Mouse (Mus musculus) erythroblast, adult 5-6 weeks (primary cell): Measurements from ENCODE around the gene Gm14525. TPM values are rescaled to one million over a fixed set of nuclear protein-coding genes. Genes with fewer than 3 reads are reported as not detected.
"Not testable (repeated sequence)": the region's sequence is repeated elsewhere in the genome, so short reads cannot be mapped to it uniquely, and the experiment has no call there.

ENCODE experiments used
- ATAC-seq: replicated peaks from 2 replicates; pipeline ENCODE4 v1.8.0; 2016; ENCODE audit warnings: moderate number of reproducible peaks, mild to moderate bottlenecking, moderate TSS enrichment, inconsistent platforms; ENCODE audit not compliant: poor library complexity, low FRiP score, severe bottlenecking
- total RNA-seq, 2 experiments: library from RNA; stranded (forward) in 1 of 2; stranded (reverse) in 1 of 2; fragments of 150-400 nt in 1 of 2; fragments of 200-764, 138-1000 nt in 1 of 2; gene quantifications; 2 replicates each; pipeline versions ENCODE4 v1.2.3 to v1.2.4; 2015 to 2017; ENCODE audit warnings: low replicate concordance in 2 of 2

The Gm14525 gene
- not detected in 2 replicates for total RNA-seq (2015; ENCODE audit: low replicate concordance)
- not detected in 2 replicates for total RNA-seq (2017; ENCODE audit: low replicate concordance)

DNA sequence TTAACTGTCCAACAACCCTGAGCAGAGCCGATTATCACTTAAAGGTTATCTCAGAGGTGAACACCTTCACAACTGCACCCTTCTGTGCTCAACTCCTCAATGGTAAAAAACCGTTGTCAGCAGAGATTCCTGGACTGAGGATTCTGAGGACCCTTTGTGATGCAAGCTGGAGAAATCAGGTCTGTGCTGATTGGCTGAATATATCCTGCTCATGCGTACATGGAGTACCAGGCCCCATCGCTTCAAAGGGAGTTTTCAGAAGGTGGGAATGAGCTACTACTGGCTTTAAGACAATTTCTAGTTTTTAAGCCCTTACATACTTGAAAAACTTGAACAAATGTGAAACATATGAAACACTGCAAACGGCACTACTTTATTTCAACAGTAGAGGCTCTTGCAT is at the start of gene Gm14525:
Gene Gm14525 (minus strand): TSS at position 101 of the 400 bp plus-strand sequence.
- not testable (repeated sequence) for ATAC-seq

Other genes with a start within 250 kb of the Gm14525 start
- gene Slx, start 157.1 kb downstream of the Gm14525 start, total RNA-seq (2015; ENCODE audit: low replicate concordance) = not detected in 2 replicates
- gene Slx, start 157.1 kb downstream of the Gm14525 start, total RNA-seq (2017; ENCODE audit: low replicate concordance) = not detected in 2 replicates
- not detected in 2 replicates for gene Gm6121, start 233.1 kb upstream of the Gm14525 start, total RNA-seq (2015; ENCODE audit: low replicate concordance)
- not detected in 2 replicates for gene Gm6121, start 233.1 kb upstream of the Gm14525 start, total RNA-seq (2017; ENCODE audit: low replicate concordance)